ENCODE assay signal across 13 mouse cellular contexts in genomic region chr5:107997717-107998116, GRCm38 (mm10). TPM values are rescaled to one million over a fixed set of nuclear protein-coding genes. Genes with fewer than 3 reads are reported as not detected.
DNase-seq lines count a peak whose midpoint lies in the region; ATAC-seq and TF ChIP-seq lines count a peak whose summit lies in the region.
"Had no signal": no experiment of that assay in that cellular context is flagged by ENCODE, and none has a peak within 500 bp of the region (broad histone marks: within the 10 kb centered on the region; RNA-seq: fewer than 3 reads in every experiment).

No protein-coding gene starts in this region.

- H3K9me3 ChIP-seq in forebrain, embryonic 10.5 days = no peaks in the 10 kb centered on the region
- H3K9me3 ChIP-seq: stomach, embryonic 15.5 days had no signal

- TF ChIP-seq POLR2A in lung, adult 2 months (IDR thresholded peaks at IDR 0.05; ENCODE audit: borderline replicate concordance, extremely low read depth, low read depth, low read length) = no peak
- TF ChIP-seq POLR2A in embryonic fibroblast, embryonic 13.5 days (IDR thresholded peaks at IDR 0.05; ENCODE audit: low read depth, low read length) = no peak

- intact Hi-C loops in gastrocnemius, postnatal 36 days (cut with DNase I) = no loop called here

- H3K4me1 ChIP-seq in lung, adult 2 months (ENCODE audit: control insufficient read depth, insufficient read depth, low read length) = no peaks in the 10 kb centered on the region; the same call in 1 of the 2 replicates
- H3K4me1 ChIP-seq in embryonic fibroblast, embryonic 13.5 days (ENCODE audit: control insufficient read depth, insufficient read depth, low read length) = peaks cover 3% of the 10 kb centered on the region; the same call in 1 of the 2 replicates
- no peaks in the 10 kb centered on the region for H3K4me1 ChIP-seq in forebrain, embryonic 10.5 days
- H3K4me1 ChIP-seq: stomach, embryonic 15.5 days had no signal

- H3K4me3 ChIP-seq in lung, adult 2 months (replicated peaks; ENCODE audit: extremely low read depth, low read depth, low read length) = no peak overlapping the region
- H3K4me3 ChIP-seq in embryonic fibroblast, embryonic 13.5 days (ENCODE audit: insufficient read depth, low read length) = no peak overlapping the region
- no peak overlapping the region for H3K4me3 ChIP-seq in forebrain, embryonic 10.5 days
- H3K4me3 ChIP-seq: stomach, embryonic 15.5 days had no signal

- no peaks in the 10 kb centered on the region for H3K27me3 ChIP-seq in forebrain, embryonic 10.5 days (ENCODE audit: poor library complexity, severe bottlenecking)
- H3K27me3 ChIP-seq: stomach, embryonic 15.5 days had no signal

- peak; percentile 46 for DNase-seq in lung, postnatal 10 days
- no peak for DNase-seq in lung, adult 2 months
- peak; percentile 46 to 54 for DNase-seq in gastrocnemius, postnatal 36 days
- peak; percentile 96 for DNase-seq in skeletal muscle tissue, adult 2 months (ENCODE audit: low read depth, low spot score)
- no peak for DNase-seq in forebrain, embryonic 10.5 days (ENCODE audit: extremely low spot score, low spot score)
- DNase-seq: cerebellum, postnatal 14 days; kidney, adult 8-10 months; liver, postnatal 0 days; right cerebral cortex, postnatal 25 days had no signal

- TF ChIP-seq CTCF in lung, adult 2 months (IDR thresholded peaks at IDR 0.05; ENCODE audit: insufficient read depth, low read length) = no peak
- TF ChIP-seq CTCF in embryonic fibroblast, embryonic 13.5 days (IDR thresholded peaks at IDR 0.05; ENCODE audit: borderline replicate concordance, insufficient read depth, low read length) = no peak

- H3K36me3 ChIP-seq in forebrain, embryonic 10.5 days (replicated peaks) = no peaks in the 10 kb centered on the region
- H3K36me3 ChIP-seq: stomach, embryonic 15.5 days had no signal

- 46% methylated on average over 7 of the region's 7 CpGs for WGBS in lung, adult 2 months
- 77% methylated on average over 7 of the region's 7 CpGs for WGBS in forebrain, embryonic 10.5 days

- ATAC-seq in CD4-positive, CD25-positive, alpha-beta regulatory T cell, adult 4 months = no peak
- ATAC-seq: liver, postnatal 0 days had no signal

- H3K27ac ChIP-seq in embryonic fibroblast, embryonic 13.5 days (ENCODE audit: insufficient read depth, low read length) = peak overlapping the region; percentile 32; the same call in 1 of the 2 replicates
- no peak overlapping the region for H3K27ac ChIP-seq in forebrain, embryonic 10.5 days
- H3K27ac ChIP-seq: hindbrain, embryonic 14.5 days; stomach, embryonic 15.5 days had no signal

RNA-seq across cellular contexts. Expression of gene Fam69a, which starts 10.8 kb away (rescaled TPM):
- 1.6 and 4.4 TPM in 2 replicates for polyA plus RNA-seq in lung, adult 2 months (2012; rRNA removed)
- 8.0 and 15.4 TPM in 2 replicates for polyA plus RNA-seq in embryonic fibroblast, embryonic 13.5 days (2011; ENCODE audit: insufficient read length, low read depth, missing spikeins)
- total RNA-seq in gastrocnemius, postnatal 36 days (2021) = 10 to 100 TPM; 21.8 to 23.6 TPM
- polyA plus RNA-seq in forebrain, embryonic 10.5 days (2016; fragmentation: Nextera tagmentation; extraction: Ambion mirVana) = 16.2 and 16.6 TPM in 2 replicates
- polyA plus RNA-seq in CD4-positive, CD25-positive, alpha-beta regulatory T cell, adult 4 months (2017; shearing (Covaris generic)) = 10 to 100 TPM; 66.3 to 87.7 TPM

Comparison
In these comparisons a context has a peak if more than half of its experiments do, and no peak if none do; other contexts are left out.
1. DNase-seq: peak in lung, postnatal 10 days (single experiment), gastrocnemius, postnatal 36 days (2 of 2) and skeletal muscle tissue, adult 2 months (single experiment); none in lung, adult 2 months (single experiment) and forebrain, embryonic 10.5 days (single experiment).